Mouse (Mus musculus) heart, postnatal 0 days (tissue): ENCODE data around the gene Fermt2.

ENCODE experiments used
- CTCF ChIP-seq: IDR thresholded peaks from 2 replicates; pipeline ENCODE4 v1.5.1; 2016; ENCODE audit warnings: antibody characterized with exemption, control low read depth, low read depth
- EP300 ChIP-seq: IDR thresholded peaks from 2 replicates; pipeline ENCODE4 v1.6.1; 2016; ENCODE audit warnings: antibody characterized with exemption, low read depth

GRCm38 (mm10) chr14:45548118-45548517 lies 18.2 kb upstream of the Fermt2 start:
- TF ChIP-seq CTCF, result peak; percentile 31; the same call in 1 of the 2 replicates
- no peak for TF ChIP-seq EP300
